In the genomic region with DNA sequence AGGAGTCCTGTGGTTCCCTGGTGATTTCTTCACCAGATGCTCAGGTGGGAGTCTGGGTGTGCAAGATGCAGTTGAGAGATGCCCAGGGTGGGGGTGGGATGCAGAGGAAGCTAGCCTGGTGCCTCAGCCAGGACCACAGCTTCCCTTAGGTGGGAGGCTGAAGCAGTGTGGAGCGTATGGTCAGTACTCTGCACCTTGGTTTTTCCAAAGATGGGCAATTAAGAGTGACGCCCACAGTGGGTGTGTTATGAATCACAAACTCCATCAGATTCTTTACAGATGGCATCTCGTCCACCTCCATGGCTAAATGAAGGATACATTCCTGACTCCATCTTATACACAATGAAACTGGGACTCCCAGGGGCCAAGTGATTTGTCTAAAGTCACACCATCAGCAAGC, we compare ENCODE assay signal across 20 mouse cellular contexts. TPM values are rescaled to one million over a fixed set of nuclear protein-coding genes. Genes with fewer than 3 reads are reported as not detected.
"Had no signal": no experiment of that assay in that cellular context is flagged by ENCODE, and none has a peak within 500 bp of the region (broad histone marks: within the 10 kb centered on the region; RNA-seq: fewer than 3 reads in every experiment).

No protein-coding gene starts in this region.

- H3K27ac ChIP-seq: liver, embryonic 15.5 days; lung, embryonic 15.5 days; macrophage; midbrain, embryonic 13.5 days; midbrain, embryonic 15.5 days; neural tube, embryonic 12.5 days; stomach, embryonic 15.5 days; stomach, postnatal 0 days had no signal

- H3K4me3 ChIP-seq: liver, embryonic 15.5 days; lung, embryonic 15.5 days; megakaryocyte, embryonic 14.5 days; midbrain, embryonic 13.5 days; midbrain, embryonic 15.5 days; neural tube, embryonic 12.5 days; stomach, embryonic 15.5 days had no signal

- ATAC-seq: liver, postnatal 0 days; lung, postnatal 0 days; midbrain, embryonic 13.5 days; midbrain, embryonic 15.5 days had no signal

- DNase-seq: liver, postnatal 0 days; lung, adult 2 months; lung, postnatal 14 days; lung, postnatal 36 days; thymus, adult 18-20 months; thymus, postnatal 14 days; thymus, postnatal 36 days had no signal

RNA-seq across cellular contexts. Expression of gene Prima1, which starts 30.2 kb away (rescaled TPM):
- total RNA-seq: megakaryocyte progenitor cell, adult 5-6 weeks; monocyte, adult 5-6 weeks; neutrophil, adult 5-6 weeks had no signal

RNA-seq across cellular contexts. Expression of gene Fam181a, which starts 38.6 kb away (rescaled TPM):
- total RNA-seq: megakaryocyte progenitor cell, adult 5-6 weeks; monocyte, adult 5-6 weeks; neutrophil, adult 5-6 weeks had no signal
